Mouse (Mus musculus) B cell, adult 2 months (primary cell): ENCODE results near the gene Ppp3ca.
A peak's percentile ranks its signal among the peaks of the same experiment; 100 is the strongest.

ENCODE experiments used
- DNase-seq, 2 experiments: peaks; one replicate each; pipeline ENCODE4 v3.0.0; 2022

The Ppp3ca gene

GRCm38 (mm10) chr3:136688101-136688586 is 18.2 kb downstream of the Ppp3ca start:
- DNase-seq, result peak in 1 of 2 experiments; percentile 46

DNA sequence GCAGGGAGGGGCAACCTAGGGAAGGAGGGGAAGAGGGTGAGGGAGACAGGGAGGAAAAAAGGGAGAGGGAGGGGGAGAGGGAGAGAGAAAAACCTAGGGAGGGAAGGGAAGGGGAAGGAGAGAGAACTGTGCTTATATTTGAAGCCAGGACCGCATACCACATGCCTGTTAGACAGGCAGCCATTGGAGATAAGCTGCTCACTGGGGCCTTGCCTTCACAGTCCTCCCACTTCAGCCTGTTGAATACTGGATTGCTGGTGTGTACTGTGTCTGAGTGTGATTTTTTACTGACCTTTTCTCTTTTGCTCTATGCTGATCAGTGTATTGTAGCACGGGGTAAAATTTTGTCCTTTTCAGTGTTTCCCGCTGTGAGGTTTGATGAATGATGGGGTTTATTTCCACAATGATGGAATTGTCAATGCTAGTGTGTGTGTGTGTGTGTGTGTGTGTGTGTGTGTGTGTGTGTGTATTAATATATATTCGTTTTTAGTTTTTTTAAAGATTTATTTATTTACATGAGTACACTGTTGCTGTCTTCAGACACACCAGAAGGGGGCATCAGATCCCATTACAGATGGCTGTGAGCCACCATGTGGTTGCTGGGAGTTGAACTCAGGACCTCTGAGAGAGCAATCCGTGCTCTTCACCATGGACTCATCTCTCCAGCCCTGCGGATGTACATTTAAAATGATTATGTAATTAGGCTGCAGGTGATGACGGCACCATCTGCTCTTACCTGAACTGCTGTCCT is 20.0 kb downstream of the Ppp3ca start:
- no peak for DNase-seq

DNA sequence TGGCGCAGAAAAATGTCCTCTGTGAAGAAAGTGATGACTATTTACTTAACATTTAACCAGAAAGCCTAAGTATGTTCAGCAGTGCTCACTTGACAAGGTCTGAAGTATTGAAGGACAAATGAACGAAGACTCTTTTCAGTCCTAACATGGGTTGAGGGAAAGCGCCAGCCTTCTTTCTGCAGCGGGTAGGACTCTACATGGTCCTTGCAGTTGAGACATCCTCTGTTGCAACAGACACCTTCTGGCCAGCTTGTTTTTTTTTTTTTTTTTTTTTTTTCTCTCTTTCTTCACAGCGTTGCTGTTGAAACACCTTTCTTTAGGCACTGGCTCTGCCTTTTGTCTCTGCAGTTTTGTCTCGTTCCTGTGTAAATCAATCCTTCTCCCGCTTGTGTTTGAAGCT is 22.1 kb downstream of the Ppp3ca start:
- no peak for DNase-seq

- DNase-seq, result no peak
Measured at GRCm38 (mm10) chr3:136693547-136693946, 23.6 kb downstream of the Ppp3ca start.

DNA sequence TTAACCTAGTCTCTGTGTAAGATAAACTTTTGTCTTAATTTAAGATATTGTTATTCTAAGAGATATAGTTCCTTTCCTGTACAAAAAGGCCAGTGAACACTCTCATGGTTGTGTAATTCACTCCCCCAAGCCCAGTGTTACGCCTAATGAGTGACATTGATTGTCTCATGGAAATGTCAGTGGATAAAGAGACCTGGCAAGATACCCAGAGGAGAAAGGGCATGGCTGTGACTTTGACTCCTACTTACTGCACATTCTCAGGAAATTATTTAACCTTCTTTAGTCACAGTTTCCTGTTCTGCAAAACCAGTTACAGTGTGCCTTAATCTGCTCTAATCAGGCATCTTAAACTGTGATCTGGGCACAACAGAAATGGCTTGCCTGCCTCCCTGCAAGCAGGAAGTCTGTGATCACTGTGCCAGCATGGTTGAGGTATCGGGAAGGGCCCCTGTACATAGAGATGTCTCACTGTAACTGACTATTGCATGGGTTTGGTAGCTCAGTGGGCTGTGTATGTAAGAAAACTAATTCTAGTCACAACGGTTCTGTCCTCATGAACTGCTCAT is 27.8 kb downstream of the Ppp3ca start:
- DNase-seq, result peak; percentile 36 to 39

- peak in 1 of 2 experiments; percentile 26 for DNase-seq
Measured at GRCm38 (mm10) chr3:136699711-136700110, 29.8 kb downstream of the Ppp3ca start.

- peak; percentile 64 to 70 for DNase-seq
Measured at GRCm38 (mm10) chr3:136700447-136701009, 30.6 kb downstream of the Ppp3ca start.

DNA sequence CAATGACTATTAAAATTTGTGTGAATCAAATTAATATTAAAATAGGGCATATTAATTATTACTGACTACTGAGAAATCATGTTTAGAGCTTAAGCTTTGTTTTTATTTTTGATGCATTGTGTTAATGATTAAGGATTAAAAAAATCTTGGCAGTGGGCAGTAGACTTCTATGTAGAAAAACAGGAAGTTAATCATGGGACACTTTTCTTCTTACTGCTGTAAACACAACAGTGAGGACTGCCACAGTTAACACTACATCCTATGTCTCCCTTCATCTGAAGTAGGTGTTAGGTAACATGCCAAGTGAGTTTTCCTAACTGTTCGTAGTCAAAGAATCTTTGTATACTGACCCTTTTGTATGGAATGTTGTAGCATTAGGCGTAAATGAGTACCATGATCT is 32.9 kb downstream of the Ppp3ca start:
- DNase-seq, result no peak

GRCm38 (mm10) chr3:136704515-136705247 is 34.8 kb downstream of the Ppp3ca start:
- no peak for DNase-seq

DNA sequence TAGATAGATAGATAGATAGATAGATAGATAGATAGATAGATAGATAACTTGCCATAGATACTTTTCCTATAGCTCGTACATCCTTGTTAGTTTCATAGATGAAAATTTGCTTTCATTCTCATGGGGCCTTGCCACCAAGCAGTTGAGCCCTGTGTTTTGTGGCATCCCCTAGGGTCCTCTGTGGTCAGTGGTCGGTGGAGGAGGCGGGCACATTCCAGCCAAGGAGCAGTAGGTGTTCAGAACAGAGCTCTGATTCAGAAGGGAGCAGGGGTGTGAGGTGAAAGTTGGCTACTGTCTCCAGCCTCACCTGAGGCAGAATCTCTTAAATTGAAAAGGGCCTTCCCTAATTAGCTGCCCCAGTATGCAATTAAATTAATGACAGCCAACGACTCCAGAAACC is 36.1 kb downstream of the Ppp3ca start:
- DNase-seq, result peak in 1 of 2 experiments; percentile 28

GRCm38 (mm10) chr3:136706771-136707170 is 36.8 kb downstream of the Ppp3ca start:
- peak; percentile 57 to 72 for DNase-seq

- DNase-seq, result no peak
Measured at GRCm38 (mm10) chr3:136707222-136708019, 37.5 kb downstream of the Ppp3ca start.

DNA sequence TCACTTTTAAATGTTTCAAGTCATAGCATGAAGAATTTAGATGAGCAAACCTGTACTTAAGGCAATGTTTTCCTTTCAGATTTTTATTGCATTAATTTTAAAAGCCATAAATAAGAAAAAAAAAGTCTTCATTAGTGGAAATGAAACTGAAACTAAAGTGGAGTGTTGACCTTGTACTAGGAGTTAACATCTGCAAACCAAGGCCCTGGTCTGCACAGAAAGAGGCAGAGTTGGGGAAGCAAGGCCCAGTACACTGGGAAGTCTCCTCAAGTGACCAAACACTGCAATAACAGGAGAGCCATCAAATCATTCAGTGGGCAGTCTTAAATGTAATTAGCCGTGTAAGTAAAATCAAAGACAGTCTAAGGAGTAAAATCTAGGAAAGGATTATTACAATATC is 38.3 kb downstream of the Ppp3ca start:
- peak; percentile 31 to 36 for DNase-seq

GRCm38 (mm10) chr3:136710310-136710906 is 40.5 kb downstream of the Ppp3ca start:
- DNase-seq, result no peak

DNA sequence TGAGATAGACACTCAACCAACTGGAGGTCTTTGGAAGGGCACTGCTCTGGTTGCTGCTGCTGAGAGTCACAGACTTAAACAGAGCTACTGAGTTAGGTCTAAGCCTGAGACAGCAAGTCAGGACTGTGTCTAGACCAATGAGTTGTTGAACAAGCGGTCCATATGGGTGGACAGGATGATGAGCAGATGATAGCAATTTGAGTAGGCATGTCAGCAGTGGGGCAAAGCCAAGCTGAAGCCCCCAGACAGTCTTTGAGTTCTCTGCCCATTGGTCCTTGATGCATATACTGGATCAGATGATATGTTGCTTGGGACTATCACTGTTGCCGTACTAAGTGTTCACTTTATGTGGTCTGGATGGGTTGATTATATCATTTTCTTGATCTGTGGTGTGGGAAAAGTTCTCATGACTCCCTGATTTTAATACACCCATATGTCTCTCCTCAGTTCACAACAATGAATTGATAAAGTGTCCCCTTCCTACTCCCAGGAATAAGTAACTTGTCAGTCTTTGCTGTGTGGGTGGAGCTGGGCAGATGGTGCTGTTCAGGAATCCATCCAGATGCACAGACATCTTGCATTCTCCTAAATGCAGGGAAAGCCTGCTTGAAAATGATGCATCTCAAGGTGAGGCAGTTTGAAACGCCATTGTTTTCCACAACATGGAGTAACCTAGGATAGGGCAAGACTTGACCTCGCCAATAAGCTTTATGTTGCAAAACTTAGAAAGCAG is 44.5 kb downstream of the Ppp3ca start:
- DNase-seq, result no peak

- no peak for DNase-seq
Measured at GRCm38 (mm10) chr3:136716247-136716646, 46.3 kb downstream of the Ppp3ca start.

DNA sequence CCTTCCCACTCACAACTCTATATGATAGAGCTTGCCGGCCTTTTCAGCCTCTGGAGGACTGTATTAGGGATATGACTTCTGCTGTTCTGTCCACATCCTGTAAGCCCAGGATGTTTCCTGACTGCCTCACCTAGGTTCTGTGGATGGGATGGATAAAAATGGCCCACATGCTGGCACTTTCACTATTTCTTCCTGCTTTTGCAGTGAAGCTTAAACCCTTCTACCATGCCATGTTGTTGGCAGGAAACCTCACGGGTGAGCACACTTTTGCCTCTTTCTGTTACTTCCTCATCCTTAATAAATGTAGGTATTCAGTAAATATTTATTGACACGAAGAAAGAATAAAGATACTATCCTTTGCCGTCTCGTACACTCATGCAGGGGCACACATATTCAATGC is 48.5 kb downstream of the Ppp3ca start:
- no peak for DNase-seq

GRCm38 (mm10) chr3:136721241-136721640 is 51.3 kb downstream of the Ppp3ca start:
- no peak for DNase-seq

DNA sequence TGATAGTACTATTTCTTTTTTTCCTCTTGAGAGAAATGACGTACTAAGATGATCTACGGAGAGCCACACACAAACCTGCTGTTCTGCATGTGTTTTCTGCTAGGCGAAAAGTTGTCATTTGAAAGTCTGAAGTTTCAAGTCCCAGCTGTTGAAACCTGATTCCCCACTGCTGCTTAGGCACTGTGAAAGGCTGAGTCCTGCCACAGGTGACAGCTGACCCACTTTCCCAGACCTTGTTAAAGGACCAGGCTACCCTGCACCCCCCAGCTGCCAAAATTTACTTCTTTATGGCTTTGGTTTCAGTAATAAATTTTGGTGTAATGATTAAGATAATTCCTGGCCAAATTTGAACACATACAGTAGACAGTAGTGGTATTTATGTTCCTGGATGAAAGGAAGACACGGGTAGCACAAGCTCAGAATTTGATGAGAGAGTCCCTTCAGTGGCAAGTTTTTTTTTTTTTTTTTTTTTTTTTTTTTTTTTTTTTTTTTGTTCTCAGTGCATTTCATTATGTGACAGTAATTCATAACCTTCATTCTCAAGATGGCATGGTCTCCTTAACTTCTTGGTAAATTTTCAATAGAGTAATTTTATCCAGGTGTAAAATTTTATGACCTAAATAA is 52.0 kb downstream of the Ppp3ca start:
- DNase-seq, result no peak

DNA sequence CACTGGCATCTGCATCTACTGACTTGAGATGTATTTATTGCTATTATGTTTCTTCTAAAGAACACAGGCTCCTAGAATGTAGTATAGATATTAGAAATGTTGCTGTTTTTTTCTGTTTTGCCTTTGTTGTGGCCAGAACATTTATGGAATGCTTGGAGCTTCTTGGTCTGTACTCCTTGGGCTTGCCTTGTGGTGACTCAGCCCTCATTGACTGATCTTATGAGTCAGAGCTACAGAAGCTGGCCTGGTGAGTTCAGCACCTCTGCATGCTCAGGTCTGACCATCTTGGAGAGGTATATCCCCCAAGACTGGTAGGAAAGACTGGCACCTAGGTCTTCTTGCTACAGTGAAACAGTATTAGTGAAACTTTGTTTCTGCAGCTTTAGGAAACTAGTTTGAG is 52.6 kb downstream of the Ppp3ca start:
- DNase-seq, result no peak
